Mouse (Mus musculus) lung, postnatal 0 days (tissue): ENCODE measurements around the gene Cplx1.

Experiments used
- CTCF ChIP-seq: IDR thresholded peaks from 2 replicates; pipeline ENCODE4 v1.5.1; 2016; ENCODE audit warnings: antibody characterized with exemption, mild to moderate bottlenecking
- EP300 ChIP-seq: IDR thresholded peaks from 2 replicates; pipeline ENCODE4 v1.6.1; 2016; ENCODE audit warnings: antibody characterized with exemption, mild to moderate bottlenecking, control low read depth

DNA sequence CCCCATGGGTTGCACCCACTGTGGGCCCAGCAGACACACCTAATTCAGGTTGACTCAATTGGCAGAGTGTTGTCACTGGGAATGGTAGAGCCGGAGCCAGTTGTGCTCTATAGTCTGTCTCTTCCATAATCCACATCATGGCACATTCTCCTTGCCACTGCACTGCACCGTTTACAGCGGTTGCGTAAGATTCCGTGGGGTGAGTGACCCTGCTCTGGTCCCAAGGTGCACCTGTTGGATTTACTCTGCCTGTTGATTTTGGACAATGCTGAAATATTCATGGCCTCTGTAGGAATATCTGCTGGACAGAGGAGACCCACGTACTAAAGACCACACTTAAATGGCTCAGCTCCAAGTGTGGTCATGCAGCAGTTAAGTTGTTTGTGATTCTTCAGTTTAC, 66.8 kb downstream of the Cplx1 start:
- TF ChIP-seq CTCF, result no peak
- no peak for TF ChIP-seq EP300
